Mouse (Mus musculus): ENCODE data around the gene Vps13d.
A peak's percentile ranks its signal among the peaks of the same experiment; 100 is the strongest.

The Vps13d gene

GRCm38 (mm10) chr4:145037006-145037405, 157.8 kb downstream of the Vps13d start:
- DNase-seq (ENCODE audit: low spot score in 2 of 2), result no peak

- DNase-seq (ENCODE audit: low spot score in 2 of 2), result no peak
These were observed 159.4 kb downstream of the Vps13d start for GRCm38 (mm10) chr4:145035450-145035849.

GRCm38 (mm10) chr4:145034506-145035243, 160.1 kb downstream of the Vps13d start:
- DNase-seq (ENCODE audit: low spot score in 2 of 2), result no peak

GRCm38 (mm10) chr4:145033392-145033791, 161.4 kb downstream of the Vps13d start:
- no peak for DNase-seq (ENCODE audit: low spot score in 2 of 2)

GRCm38 (mm10) chr4:145032637-145033036, 162.2 kb downstream of the Vps13d start:
- no peak for DNase-seq (ENCODE audit: low spot score in 2 of 2)

- DNase-seq (ENCODE audit: low spot score in 2 of 2), result no peak
These were observed 163.3 kb downstream of the Vps13d start for GRCm38 (mm10) chr4:145031510-145031909.

DNA sequence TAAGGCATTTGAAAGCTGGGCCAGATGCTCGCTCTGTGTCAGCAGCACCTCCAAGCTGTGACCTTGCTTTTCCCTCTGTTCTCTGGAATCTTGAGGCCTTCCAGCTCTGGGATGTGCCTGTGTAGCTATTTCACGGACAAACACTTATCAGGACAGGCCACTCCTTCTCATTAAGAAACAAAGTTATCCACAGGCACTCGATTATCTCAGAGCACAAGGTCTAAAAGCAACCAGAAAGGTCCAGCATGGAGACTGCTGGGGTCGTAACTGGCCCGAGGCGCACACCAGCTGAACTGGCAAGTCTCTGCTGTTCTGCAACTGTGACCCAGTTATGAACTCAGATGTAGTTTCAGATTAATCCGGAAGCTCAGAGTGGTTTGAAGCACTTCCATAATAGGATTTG, 168.4 kb downstream of the Vps13d start:
- no peak for DNase-seq (ENCODE audit: low spot score in 2 of 2)

DNA sequence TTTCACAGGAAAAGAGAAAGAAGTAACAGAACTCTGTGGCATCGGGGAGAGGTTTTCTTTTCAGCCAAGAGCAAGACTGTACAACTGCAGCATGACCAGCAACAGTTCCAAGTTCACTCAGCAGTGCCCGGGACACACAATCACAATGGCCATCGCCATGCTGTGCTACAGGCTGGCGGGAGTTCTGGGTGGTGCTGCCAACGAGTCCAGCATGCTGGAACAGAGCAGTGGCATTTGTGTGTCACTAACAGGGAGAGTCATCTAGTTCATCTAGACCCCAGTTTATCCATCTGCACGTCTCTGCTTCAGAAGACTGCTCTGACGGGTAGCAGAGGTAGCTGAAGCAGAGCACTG, 169.4 kb downstream of the Vps13d start:
- DNase-seq (ENCODE audit: low spot score in 2 of 2), result no peak

DNA sequence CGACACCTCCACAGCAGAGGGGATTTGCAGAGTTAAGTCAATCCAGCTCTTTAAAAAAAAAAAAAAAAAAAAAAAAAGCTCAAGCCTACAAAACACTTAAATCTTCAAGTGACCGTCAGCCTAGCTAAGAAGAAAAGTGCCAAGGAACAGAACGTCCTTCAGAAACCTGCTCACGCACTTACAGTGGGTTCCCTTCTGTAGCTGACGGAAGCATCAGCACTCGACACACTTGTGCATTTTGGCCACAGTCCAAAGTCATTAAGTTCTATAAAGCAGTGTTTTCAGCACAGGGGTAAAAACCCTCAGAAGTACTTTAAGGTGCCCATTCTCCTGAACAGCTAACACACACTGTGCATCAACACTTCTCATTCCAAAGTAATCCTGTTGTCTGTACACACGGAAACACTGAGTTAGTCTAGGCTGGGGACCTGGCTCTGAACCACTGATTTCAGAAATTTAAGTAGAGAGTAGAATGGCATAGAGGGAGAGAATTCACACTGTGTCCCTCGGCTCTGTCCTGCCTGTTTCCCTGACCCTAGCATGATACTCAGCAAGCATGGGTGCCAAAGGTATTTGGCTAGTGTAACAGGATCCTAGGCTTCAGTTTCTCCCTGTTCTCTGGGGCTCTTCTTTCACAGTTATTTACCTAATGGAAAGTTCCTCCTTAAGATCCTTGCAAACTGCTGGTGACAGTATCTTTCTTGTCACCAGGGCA, 170.0 kb downstream of the Vps13d start:
- peak in 1 of 2 experiments; percentile 36 for DNase-seq (ENCODE audit: low spot score in 2 of 2)

GRCm38 (mm10) chr4:145023911-145024310, 170.9 kb downstream of the Vps13d start:
- no peak for DNase-seq (ENCODE audit: low spot score in 2 of 2)

- no peak for DNase-seq (ENCODE audit: low spot score in 2 of 2)
These were observed 172.0 kb downstream of the Vps13d start for GRCm38 (mm10) chr4:145022815-145023214.

DNA sequence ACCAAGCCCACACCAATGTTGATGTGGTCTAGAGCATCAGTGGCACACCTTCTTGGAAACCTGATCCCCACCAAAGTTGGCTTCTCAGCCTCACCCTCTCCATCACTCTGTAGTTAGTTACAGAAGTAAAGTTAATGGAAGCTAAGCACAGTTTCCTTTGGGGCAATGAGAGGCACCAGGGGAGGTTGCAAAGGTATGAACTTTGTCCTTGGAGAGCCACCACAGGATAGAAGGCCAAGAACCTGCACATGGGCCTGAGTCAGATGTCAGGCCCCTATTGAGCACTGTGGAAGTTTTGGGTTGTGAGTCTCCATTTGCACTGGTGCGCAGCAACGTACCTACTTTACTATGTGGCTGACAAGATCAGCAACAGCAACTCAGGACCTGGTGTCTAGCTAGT, 172.6 kb downstream of the Vps13d start:
- DNase-seq (ENCODE audit: low spot score in 2 of 2), result no peak

DNA sequence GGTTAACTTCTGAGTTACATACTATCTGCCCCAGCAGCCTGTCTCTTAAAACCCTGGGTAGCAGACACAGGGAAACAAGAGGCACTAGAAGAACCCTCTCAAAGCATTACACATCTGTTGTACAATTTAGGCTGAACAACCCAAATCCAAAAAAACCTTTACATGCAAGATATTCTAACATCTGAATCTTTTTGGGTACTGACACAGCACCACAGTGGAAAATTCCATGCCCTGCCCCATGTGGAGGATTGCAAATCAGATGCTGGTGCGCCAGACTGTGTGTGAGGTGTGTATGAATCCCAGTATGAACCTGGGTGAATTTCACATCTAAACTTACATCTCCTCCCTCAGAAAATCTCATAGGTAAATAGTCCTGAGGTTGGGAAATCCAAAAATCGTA, 174.4 kb downstream of the Vps13d start:
- no peak for DNase-seq (ENCODE audit: low spot score in 2 of 2)

- no peak for DNase-seq (ENCODE audit: low spot score in 2 of 2)
These were observed 175.6 kb downstream of the Vps13d start for GRCm38 (mm10) chr4:145019121-145019714.

DNA sequence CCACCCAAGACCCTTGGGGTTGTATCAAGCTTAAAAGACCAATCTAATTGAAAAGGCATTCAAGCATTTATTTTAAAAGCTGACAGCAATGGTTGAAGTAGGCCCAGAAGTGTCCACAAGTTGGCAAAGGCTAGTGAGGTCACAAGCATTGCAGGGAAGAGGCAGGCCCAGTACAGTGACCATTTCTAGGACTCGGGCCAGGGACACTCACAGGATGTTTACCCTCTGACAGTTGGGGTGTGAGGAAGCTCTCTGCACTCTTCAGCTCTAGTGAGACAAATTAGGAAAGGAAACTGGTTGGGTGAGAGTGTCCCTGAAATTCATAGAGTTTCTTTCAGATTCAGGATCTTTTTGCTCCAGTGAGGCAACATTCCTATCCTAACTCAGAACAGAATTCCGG, 177.1 kb downstream of the Vps13d start:
- no peak for DNase-seq (ENCODE audit: low spot score in 2 of 2)

DNA sequence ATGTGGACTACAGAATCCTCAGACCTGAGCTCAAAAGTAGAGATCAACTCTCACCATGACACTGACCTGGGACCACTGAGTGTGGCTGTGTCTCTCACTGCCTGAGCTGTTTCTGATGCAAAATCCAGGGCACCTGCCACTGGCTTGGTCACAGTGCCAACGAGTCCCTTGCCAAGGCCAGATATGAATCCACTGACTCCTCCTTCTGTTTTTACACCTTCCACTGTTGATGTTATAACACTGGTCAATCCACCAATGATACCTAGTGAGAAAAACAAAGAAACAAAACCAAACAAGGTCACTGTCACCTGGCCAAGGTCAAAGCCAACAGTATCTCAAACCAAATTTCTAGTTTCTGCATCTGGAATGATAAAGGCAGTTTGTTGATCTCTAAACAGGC, 178.1 kb downstream of the Vps13d start:
- DNase-seq (ENCODE audit: low spot score in 2 of 2), result no peak

- DNase-seq (ENCODE audit: low spot score in 2 of 2), result no peak
These were observed 180.2 kb downstream of the Vps13d start for GRCm38 (mm10) chr4:145014632-145014960.

- DNase-seq (ENCODE audit: low spot score in 2 of 2), result no peak
These were observed 180.8 kb downstream of the Vps13d start for GRCm38 (mm10) chr4:145013760-145014631.

DNA sequence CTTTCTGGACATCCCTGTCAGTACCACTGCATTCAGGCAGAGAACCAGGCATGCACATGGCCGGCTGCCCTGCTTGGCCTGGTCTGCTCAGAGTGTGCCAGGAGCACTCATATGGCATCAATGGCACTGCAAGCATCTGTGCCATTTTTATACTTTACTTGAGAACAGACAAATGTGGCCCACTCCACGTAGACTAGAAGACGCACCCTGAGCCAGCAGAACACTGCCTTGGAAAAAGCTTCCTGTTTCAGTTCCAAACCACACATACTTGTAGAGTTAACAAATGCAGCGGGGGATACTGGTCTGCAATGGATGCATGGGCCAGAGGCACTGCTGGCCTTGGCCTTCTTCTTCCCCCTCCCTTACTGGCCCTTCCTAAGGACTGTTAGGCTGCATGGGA, 181.6 kb downstream of the Vps13d start:
- no peak for DNase-seq (ENCODE audit: low spot score in 2 of 2)

GRCm38 (mm10) chr4:145011156-145011555, 183.6 kb downstream of the Vps13d start:
- DNase-seq (ENCODE audit: low spot score in 2 of 2), result no peak

DNA sequence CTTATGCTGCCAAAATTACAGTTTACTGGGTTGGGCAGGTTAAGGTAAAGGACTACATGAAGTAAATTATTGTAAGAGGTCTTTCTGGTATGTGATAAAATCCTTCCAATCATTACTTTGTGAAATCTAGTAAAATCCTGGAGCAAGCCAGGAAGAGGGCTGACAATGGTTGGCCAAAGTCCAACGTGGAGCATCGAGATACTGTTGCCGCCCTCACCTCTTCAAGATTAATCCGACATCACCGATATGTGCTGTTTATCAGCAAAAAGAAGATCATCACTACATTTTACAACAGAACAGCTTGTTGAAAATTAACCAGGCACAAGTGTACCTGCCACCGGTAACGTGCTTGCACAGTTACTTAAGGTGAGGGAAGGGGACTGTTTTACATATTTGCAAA, 184.9 kb downstream of the Vps13d start:
- DNase-seq (ENCODE audit: low spot score in 2 of 2), result no peak

DNA sequence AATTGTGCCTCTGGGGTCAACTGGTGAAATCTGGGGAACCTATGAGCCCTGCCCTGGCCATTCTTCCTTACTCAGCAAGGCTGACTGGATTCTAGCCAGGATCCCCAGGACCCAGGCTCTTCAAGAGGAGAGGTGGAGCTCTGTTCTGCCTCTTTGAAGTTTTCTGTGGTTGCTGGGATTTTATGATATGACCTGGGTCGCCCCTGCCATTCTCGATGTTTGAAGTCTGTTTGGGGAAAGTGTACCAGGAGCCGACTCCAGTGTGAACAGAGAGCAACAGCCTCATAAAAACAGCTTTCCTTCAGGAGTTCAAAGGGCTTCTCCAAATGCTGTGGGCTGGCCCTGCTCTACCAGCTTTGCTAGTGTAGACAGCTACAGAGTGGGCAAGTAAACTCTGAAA, 185.4 kb downstream of the Vps13d start:
- no peak for DNase-seq (ENCODE audit: low spot score in 2 of 2)

Measured in right cerebral cortex, postnatal 36 days (tissue).